In the genomic region with DNA sequence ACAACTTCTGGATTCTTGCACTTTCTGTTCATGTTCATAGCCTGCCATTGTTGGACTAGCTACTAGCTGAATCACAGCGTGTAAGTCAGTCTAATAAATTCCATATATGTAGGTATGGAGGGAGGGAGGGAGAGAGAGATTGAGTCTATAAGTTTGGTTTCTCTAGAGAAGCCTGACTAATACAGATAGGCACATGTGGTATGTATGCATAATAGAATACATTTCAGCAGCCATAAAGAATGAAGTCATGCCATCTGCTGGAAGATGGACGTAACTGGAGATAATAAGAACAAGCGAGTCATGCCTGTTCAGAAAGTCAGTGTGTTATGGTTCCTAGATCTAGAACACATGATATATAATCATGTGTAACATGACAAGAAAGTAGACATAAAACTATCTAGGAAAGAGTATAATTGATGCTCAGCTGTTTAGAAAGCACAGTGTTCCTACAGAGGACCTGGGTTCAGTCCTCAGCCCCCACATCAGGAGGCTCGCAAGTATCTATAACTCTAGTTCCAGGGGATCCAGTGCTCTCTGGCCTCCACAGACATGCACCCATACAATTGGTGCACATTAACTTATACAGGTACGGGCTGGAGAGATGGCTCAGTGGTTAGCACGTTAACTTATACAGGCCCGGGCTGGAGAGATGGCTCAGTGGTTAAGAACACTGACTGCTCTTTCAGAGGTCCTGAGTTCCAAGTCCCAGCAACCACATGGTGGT, we compare ENCODE assay signal across 10 mouse cellular contexts.
DNase-seq lines count a peak whose midpoint lies in the region; ATAC-seq lines count a peak whose summit lies in the region.
"Had no signal": no experiment of that assay in that cellular context is flagged by ENCODE, and none has a peak within 500 bp of the region (broad histone marks: within the 10 kb centered on the region; RNA-seq: fewer than 3 reads in every experiment).

No protein-coding gene starts in this region.

- ATAC-seq in lung, embryonic 15.5 days (ENCODE audit: borderline replicate concordance, extremely low read depth, low FRiP score, low TSS enrichment) = 0 out of 2 replicates have a peak, but pooled peaks have one; percentile 39
- peak; percentile 55; the same call in 1 of the 2 replicates for ATAC-seq in embryonic facial prominence, embryonic 14.5 days (ENCODE audit: low read depth)
- peak; percentile 86 for ATAC-seq in midbrain, embryonic 16.5 days

- peak; percentile 29 for DNase-seq in embryo, embryonic 10.5 days (ENCODE audit: low spot score)
- no peak for DNase-seq in embryo, embryonic 11 days
- no peak for DNase-seq in lung, postnatal 25 days (ENCODE audit: low spot score)
- DNase-seq in embryonic facial prominence, embryonic 14.5 days (ENCODE audit: low spot score) = peak; percentile 66
- no peak for DNase-seq in urinary bladder, postnatal 10 days (ENCODE audit: low spot score)
- DNase-seq in cerebellum, adult 11-12 months = no peak
- DNase-seq: kidney, adult 9 months had no signal

- H3K9me3 ChIP-seq in lung, embryonic 15.5 days = no peaks in the 10 kb centered on the region
- H3K9me3 ChIP-seq in embryonic facial prominence, embryonic 14.5 days (ENCODE audit: control insufficient read depth, low read length) = no peaks in the 10 kb centered on the region
- no peaks in the 10 kb centered on the region for H3K9me3 ChIP-seq in midbrain, embryonic 16.5 days (replicated peaks; ENCODE audit: control insufficient read depth, low read length, poor library complexity, severe bottlenecking)
- H3K9me3 ChIP-seq: liver, embryonic 15.5 days had no signal

- no peaks in the 10 kb centered on the region for H3K4me1 ChIP-seq in lung, embryonic 15.5 days
- no peaks in the 10 kb centered on the region for H3K4me1 ChIP-seq in embryonic facial prominence, embryonic 14.5 days (ENCODE audit: control insufficient read depth, insufficient read depth, low read length)
- no peaks in the 10 kb centered on the region for H3K4me1 ChIP-seq in midbrain, embryonic 16.5 days (ENCODE audit: control insufficient read depth, insufficient read depth, low read length)
- H3K4me1 ChIP-seq: liver, embryonic 15.5 days had no signal

- H3K4me3 ChIP-seq in lung, embryonic 15.5 days = no peak overlapping the region
- no peak overlapping the region for H3K4me3 ChIP-seq in embryonic facial prominence, embryonic 14.5 days (ENCODE audit: low read depth, low read length)
- no peak overlapping the region for H3K4me3 ChIP-seq in midbrain, embryonic 16.5 days (ENCODE audit: low read depth, low read length)
- H3K4me3 ChIP-seq: liver, embryonic 15.5 days had no signal

- no peak overlapping the region for H3K4me2 ChIP-seq in lung, embryonic 15.5 days
- no peak overlapping the region for H3K4me2 ChIP-seq in embryonic facial prominence, embryonic 14.5 days (ENCODE audit: low read depth, low read length)
- no peak overlapping the region for H3K4me2 ChIP-seq in midbrain, embryonic 16.5 days (ENCODE audit: low read length)
- H3K4me2 ChIP-seq: liver, embryonic 15.5 days had no signal

- no peaks in the 10 kb centered on the region for H3K27me3 ChIP-seq in lung, embryonic 15.5 days
- no peaks in the 10 kb centered on the region for H3K27me3 ChIP-seq in embryonic facial prominence, embryonic 14.5 days (replicated peaks; ENCODE audit: control insufficient read depth, insufficient read depth, low read length)
- no peaks in the 10 kb centered on the region for H3K27me3 ChIP-seq in midbrain, embryonic 16.5 days (ENCODE audit: control insufficient read depth, insufficient read depth, low read depth, low read length)
- H3K27me3 ChIP-seq: liver, embryonic 15.5 days had no signal

- no peak overlapping the region for H3K9ac ChIP-seq in lung, embryonic 15.5 days
- no peak overlapping the region for H3K9ac ChIP-seq in embryonic facial prominence, embryonic 14.5 days (ENCODE audit: low read depth, low read length)
- no peak overlapping the region for H3K9ac ChIP-seq in midbrain, embryonic 16.5 days (ENCODE audit: low read depth, low read length)
- H3K9ac ChIP-seq: liver, embryonic 15.5 days had no signal

- no peak overlapping the region for H3K27ac ChIP-seq in lung, embryonic 15.5 days
- no peak overlapping the region for H3K27ac ChIP-seq in embryonic facial prominence, embryonic 14.5 days (replicated peaks; ENCODE audit: low read depth, low read length)
- no peak overlapping the region for H3K27ac ChIP-seq in midbrain, embryonic 16.5 days (ENCODE audit: low read length)
- H3K27ac ChIP-seq: liver, embryonic 15.5 days had no signal

- no peaks in the 10 kb centered on the region for H3K36me3 ChIP-seq in lung, embryonic 15.5 days
- no peaks in the 10 kb centered on the region for H3K36me3 ChIP-seq in embryonic facial prominence, embryonic 14.5 days (ENCODE audit: control insufficient read depth, insufficient read depth, low read length)
- no peaks in the 10 kb centered on the region for H3K36me3 ChIP-seq in midbrain, embryonic 16.5 days (ENCODE audit: control insufficient read depth, insufficient read depth, low read length)
- H3K36me3 ChIP-seq: liver, embryonic 15.5 days had no signal

- WGBS in lung, embryonic 15.5 days = 79% methylated on average over 7 of the region's 7 CpGs
- WGBS in embryonic facial prominence, embryonic 14.5 days = 69% methylated on average over 7 of the region's 7 CpGs
- 87% methylated on average over 7 of the region's 7 CpGs for WGBS in midbrain, embryonic 16.5 days

Comparison
In these comparisons a context has a peak if more than half of its experiments do, and no peak if none do; other contexts are left out.
1. DNase-seq: peak in embryo, embryonic 10.5 days (single experiment) and embryonic facial prominence, embryonic 14.5 days (single experiment); none in embryo, embryonic 11 days (single experiment), lung, postnatal 25 days (single experiment), urinary bladder, postnatal 10 days (single experiment) and cerebellum, adult 11-12 months (single experiment).
2. Peak in every context shown above with its lines, with median percentiles within 50 percentile points of each other: ATAC-seq.